Mouse (Mus musculus): Measurements from ENCODE around the gene Calml4.

DNA sequence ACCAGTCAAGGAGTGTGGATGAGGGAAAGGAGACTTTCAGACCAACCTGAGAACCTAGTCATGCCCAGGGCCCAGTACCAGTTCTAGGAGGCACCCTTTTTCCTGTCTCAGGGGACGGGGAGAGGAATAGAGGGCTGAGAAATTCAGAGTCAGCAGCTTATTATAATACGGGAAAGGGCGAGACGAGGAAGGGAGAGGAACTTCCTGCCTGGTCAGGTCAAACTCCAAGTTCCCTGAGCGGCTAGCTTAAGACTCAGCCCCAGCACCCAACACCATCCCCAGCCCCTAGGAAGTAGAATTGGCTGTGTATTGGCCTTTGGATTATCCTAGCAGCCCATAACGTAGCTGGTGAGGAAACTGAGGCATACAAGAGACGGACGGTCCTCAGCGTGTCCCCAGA is 664 bp upstream of the Calml4 start:
- TF ChIP-seq CTCF (IDR thresholded peaks at IDR 0.05; ENCODE audit: control insufficient read depth, insufficient read depth, low read length) (no peak), POLR2A (IDR thresholded peaks at IDR 0.05; ENCODE audit: borderline replicate concordance, control insufficient read depth, low read depth, low read length) (no peak)

Measured in bone marrow, adult 2 months (tissue).